20 mouse cellular contexts compared by ENCODE assay signal in genomic region chr4:143055371-143055770, GRCm38 (mm10).
DNase-seq lines count a peak whose midpoint lies in the region; ATAC-seq and TF ChIP-seq lines count a peak whose summit lies in the region.
"Had no signal": no experiment of that assay in that cellular context is flagged by ENCODE, and none has a peak within 500 bp of the region (broad histone marks: within the 10 kb centered on the region; RNA-seq: fewer than 3 reads in every experiment).

No protein-coding gene starts in this region.

- H3K27me3 ChIP-seq in midbrain, postnatal 0 days (ENCODE audit: insufficient read depth, low read length) = no peaks in the 10 kb centered on the region
- H3K27me3 ChIP-seq in midbrain, embryonic 16.5 days (ENCODE audit: control insufficient read depth, insufficient read depth, low read depth, low read length) = no peaks in the 10 kb centered on the region
- H3K27me3 ChIP-seq: forebrain, embryonic 13.5 days; megakaryocyte, embryonic 14.5 days had no signal

- no peaks in the 10 kb centered on the region for H3K9me3 ChIP-seq in midbrain, postnatal 0 days (ENCODE audit: low read length)
- no peaks in the 10 kb centered on the region for H3K9me3 ChIP-seq in midbrain, embryonic 16.5 days (replicated peaks; ENCODE audit: control insufficient read depth, low read length, poor library complexity, severe bottlenecking)
- H3K9me3 ChIP-seq: forebrain, embryonic 13.5 days; limb, embryonic 10.5 days had no signal

- H3K9ac ChIP-seq in midbrain, postnatal 0 days (replicated peaks; ENCODE audit: low read length, poor library complexity, severe bottlenecking) = no peak overlapping the region
- H3K9ac ChIP-seq in midbrain, embryonic 16.5 days (ENCODE audit: low read depth, low read length) = no peak overlapping the region
- H3K9ac ChIP-seq: forebrain, embryonic 13.5 days had no signal

- no peak for TF ChIP-seq CTCF in midbrain, postnatal 0 days (IDR thresholded peaks at IDR 0.05)

- H3K4me2 ChIP-seq in midbrain, postnatal 0 days (ENCODE audit: low read depth, low read length, poor library complexity, severe bottlenecking) = no peak overlapping the region
- no peak overlapping the region for H3K4me2 ChIP-seq in midbrain, embryonic 16.5 days (ENCODE audit: low read length)
- H3K4me2 ChIP-seq: forebrain, embryonic 13.5 days had no signal

- 75% methylated on average over 7 of the region's 7 CpGs for whole genome bisulfite sequencing in midbrain, postnatal 0 days
- 85% methylated on average over 7 of the region's 7 CpGs for WGBS in midbrain, embryonic 16.5 days

- intact Hi-C loops in heart, postnatal 25 days (cut with DNase I) = no loop called here

- DNase-seq in cerebellum, postnatal 4 days (ENCODE audit: low spot score in 2 of 2) = no peak
- DNase-seq in midbrain, postnatal 0 days (ENCODE audit: low spot score) = peak; percentile 41
- peak; percentile 29 for DNase-seq in cerebellum, adult 9-11 months
- DNase-seq in right cerebral cortex, adult 2 months (ENCODE audit: low spot score in 2 of 2) = no peak
- no peak for DNase-seq in heart, postnatal 25 days (ENCODE audit: low spot score)
- DNase-seq: gastrocnemius, postnatal 10 days; heart, adult 11 months; kidney, postnatal 36 days; layer of hippocampus, adult 9-11 months; lung, adult 2 months; midbrain, embryonic 14.5 days; retina, postnatal 1 day; thymus, postnatal 4 days had no signal

- no peak overlapping the region for H3K27ac ChIP-seq in midbrain, postnatal 0 days (ENCODE audit: low read depth, low read length)
- no peak overlapping the region for H3K27ac ChIP-seq in midbrain, embryonic 16.5 days (ENCODE audit: low read length)
- H3K27ac ChIP-seq: forebrain, embryonic 13.5 days; limb, embryonic 10.5 days had no signal

- ATAC-seq in cerebellum, adult (ENCODE audit: insufficient number of reproducible peaks, low FRiP score, low TSS enrichment) = 0 out of 2 replicates have a peak, but pooled peaks have one; percentile 40
- ATAC-seq in midbrain, postnatal 0 days (ENCODE audit: low FRiP score) = no peak
- ATAC-seq in midbrain, embryonic 16.5 days = no peak
- ATAC-seq: forebrain, embryonic 13.5 days; intestine, embryonic 16.5 days had no signal

- H3K36me3 ChIP-seq in midbrain, postnatal 0 days (ENCODE audit: insufficient read depth, low read length) = no peaks in the 10 kb centered on the region
- no peaks in the 10 kb centered on the region for H3K36me3 ChIP-seq in midbrain, embryonic 16.5 days (ENCODE audit: control insufficient read depth, insufficient read depth, low read length)
- H3K36me3 ChIP-seq: limb, embryonic 10.5 days had no signal

- H3K4me1 ChIP-seq in midbrain, postnatal 0 days (ENCODE audit: insufficient read depth, low read length) = no peaks in the 10 kb centered on the region
- no peaks in the 10 kb centered on the region for H3K4me1 ChIP-seq in midbrain, embryonic 16.5 days (ENCODE audit: control insufficient read depth, insufficient read depth, low read length)
- H3K4me1 ChIP-seq: forebrain, embryonic 13.5 days; limb, embryonic 10.5 days; megakaryocyte, embryonic 14.5 days had no signal

- no peak overlapping the region for H3K4me3 ChIP-seq in midbrain, postnatal 0 days (ENCODE audit: low read depth, low read length)
- H3K4me3 ChIP-seq in midbrain, embryonic 16.5 days (ENCODE audit: low read depth, low read length) = no peak overlapping the region
- H3K4me3 ChIP-seq: erythroblast, embryonic 14.5 days; forebrain, embryonic 13.5 days; limb, embryonic 10.5 days; megakaryocyte, embryonic 14.5 days had no signal

Comparison
In these comparisons a context has a peak if more than half of its experiments do, and no peak if none do; other contexts are left out.
1. DNase-seq: peak in midbrain, postnatal 0 days (single experiment) and cerebellum, adult 9-11 months (single experiment); none in cerebellum, postnatal 4 days (0 of 2), right cerebral cortex, adult 2 months (0 of 2) and heart, postnatal 25 days (single experiment).